Mouse (Mus musculus) erythroblast, embryonic 14.5 days (primary cell): ENCODE results near the gene Olfr826.

ENCODE experiments used
- GATA1 ChIP-seq: IDR thresholded peaks from 2 replicates; pipeline ENCODE4 v1.6.1; 2012; ENCODE audit warnings: low read length, inconsistent platforms, mixed read lengths
- TAL1 ChIP-seq: IDR thresholded peaks from 3 replicates; pipeline ENCODE4 v1.6.1; 2012; ENCODE audit warnings: low read length, inconsistent platforms, mixed read lengths

GRCm38 (mm10) chr10:130229584-130229983 is 45.6 kb upstream of the Olfr826 start:
- TF ChIP-seq GATA1 (no peak), TAL1 (no peak)
